In genomic region chr8:79501238-79501637, GRCm38 (mm10) we compare ENCODE assay signal across 11 mouse cellular contexts.
DNase-seq lines count a peak whose midpoint lies in the region; ATAC-seq lines count a peak whose summit lies in the region.
"Had no signal": no experiment of that assay in that cellular context is flagged by ENCODE, and none has a peak within 500 bp of the region (broad histone marks: within the 10 kb centered on the region; RNA-seq: fewer than 3 reads in every experiment).

No protein-coding gene starts in this region.

- no peaks in the 10 kb centered on the region for H3K27me3 ChIP-seq in lung, embryonic 16.5 days (ENCODE audit: control insufficient read depth, insufficient read depth, low read depth, low read length)
- H3K27me3 ChIP-seq: limb, embryonic 13.5 days; Patski had no signal

- DNase-seq in gastrocnemius, postnatal 25 days: peak; percentile 16
- no peak for DNase-seq in gastrocnemius, postnatal 14 days
- DNase-seq in adrenal gland, postnatal 14 days: peak; percentile 32
- peak; percentile 9 to 47 for DNase-seq in heart, postnatal 14 days
- DNase-seq in spleen, postnatal 10 days (ENCODE audit: low spot score in 2 of 2): no peak
- DNase-seq: gastrocnemius, postnatal 36 days had no signal

- intact Hi-C loops in gastrocnemius, postnatal 14 days (cut with DNase I; ENCODE audit: low total_unique reads): no loop called here
- intact Hi-C loops in heart, postnatal 14 days (cut with DNase I): no loop called here

- H3K9ac ChIP-seq in lung, embryonic 16.5 days (ENCODE audit: low read length): no peak overlapping the region
- H3K9ac ChIP-seq: limb, embryonic 13.5 days had no signal

- no peak overlapping the region for H3K4me2 ChIP-seq in lung, embryonic 16.5 days (ENCODE audit: low read depth, low read length)
- H3K4me2 ChIP-seq: limb, embryonic 13.5 days had no signal

- H3K9me3 ChIP-seq in lung, embryonic 16.5 days (ENCODE audit: control insufficient read depth, low read length): no peaks in the 10 kb centered on the region
- H3K9me3 ChIP-seq: limb, embryonic 13.5 days had no signal

- peaks cover 5% of the 10 kb centered on the region for H3K4me1 ChIP-seq in lung, embryonic 16.5 days (replicated peaks; ENCODE audit: control insufficient read depth, insufficient read depth, low read length)

- no peak overlapping the region for H3K4me3 ChIP-seq in lung, embryonic 16.5 days (ENCODE audit: low read length)
- H3K4me3 ChIP-seq: limb, embryonic 13.5 days had no signal

- WGBS in lung, embryonic 16.5 days: 64% methylated on average over 11 of the region's 11 CpGs

- no peak overlapping the region for H3K27ac ChIP-seq in lung, embryonic 16.5 days (ENCODE audit: low read length)
- H3K27ac ChIP-seq: limb, embryonic 13.5 days had no signal

- peak; percentile 47; the same call in 1 of the 2 replicates for ATAC-seq in lung, embryonic 16.5 days (ENCODE audit: low read depth)
- no peak for ATAC-seq in inflammation-experienced regulatory T-cells, adult 6 months
- no peak for ATAC-seq in megakaryocyte progenitor cell, adult 5-6 weeks (replicated peaks; ENCODE audit: poor library complexity)
- ATAC-seq: Patski had no signal

- no peaks in the 10 kb centered on the region for H3K36me3 ChIP-seq in lung, embryonic 16.5 days (ENCODE audit: control insufficient read depth, insufficient read depth, low read length)
- H3K36me3 ChIP-seq: limb, embryonic 13.5 days had no signal

Comparison
In these comparisons a context has a peak if more than half of its experiments do, and no peak if none do; other contexts are left out.
1. DNase-seq: peak in gastrocnemius, postnatal 25 days (single experiment), adrenal gland, postnatal 14 days (single experiment) and heart, postnatal 14 days (2 of 2); none in gastrocnemius, postnatal 14 days (single experiment) and spleen, postnatal 10 days (0 of 2).